Mouse (Mus musculus) heart, postnatal 0 days (tissue): ENCODE measurements around the gene Abhd14a.

Experiments
- CTCF ChIP-seq: IDR thresholded peaks from 2 replicates; pipeline ENCODE4 v1.5.1; 2016; ENCODE audit warnings: antibody characterized with exemption, control low read depth, low read depth
- EP300 ChIP-seq: IDR thresholded peaks from 2 replicates; pipeline ENCODE4 v1.6.1; 2016; ENCODE audit warnings: antibody characterized with exemption, low read depth

DNA sequence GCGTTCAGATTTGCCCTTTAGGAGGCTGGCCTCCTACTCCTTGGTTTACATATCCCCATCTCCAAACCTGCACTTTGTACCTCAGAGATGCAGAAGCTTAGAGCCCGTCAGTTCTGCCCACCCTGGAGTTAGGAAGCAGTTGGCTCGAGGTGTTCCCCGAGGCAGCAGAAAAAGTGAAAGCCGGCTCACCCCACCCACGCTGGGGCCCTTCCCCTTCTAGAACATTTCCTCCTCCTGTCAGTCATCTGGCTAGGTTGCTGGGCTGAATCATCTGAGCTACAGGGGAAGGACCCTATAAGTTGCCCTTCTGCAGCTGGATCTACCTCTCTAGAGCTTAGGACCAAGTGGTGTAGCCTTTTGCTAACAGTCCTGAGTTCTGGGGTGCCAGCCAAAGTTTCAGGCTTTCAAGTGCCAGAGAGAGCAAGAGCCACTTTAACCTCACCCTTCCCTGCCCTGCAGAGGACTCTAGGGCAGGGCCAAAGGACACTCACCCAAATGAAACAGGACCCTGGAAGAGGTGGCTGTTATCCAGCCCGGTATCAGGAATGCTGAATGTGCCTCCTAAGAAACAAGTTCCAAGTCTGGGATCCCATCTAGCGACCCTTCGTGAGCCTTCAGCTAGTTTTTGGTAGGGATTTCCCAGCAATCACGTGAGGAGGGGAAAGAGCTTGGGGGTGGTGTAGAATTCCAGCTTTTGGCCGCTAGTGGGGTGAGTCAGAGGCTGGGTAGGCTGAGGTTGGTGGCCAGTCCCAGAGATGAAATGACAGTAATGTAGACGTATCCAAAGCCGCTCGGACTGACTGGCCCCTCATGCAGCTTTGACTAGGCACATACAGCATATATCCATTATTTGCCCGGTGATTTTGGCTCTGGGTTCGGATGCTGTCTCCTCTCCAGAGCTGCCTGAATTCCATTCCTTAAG, 28.8 kb upstream of the Abhd14a start:
- TF ChIP-seq CTCF, result no peak
- no peak for TF ChIP-seq EP300
